Mouse (Mus musculus) forebrain, embryonic 10.5 days (tissue): ENCODE data around the gene AI661453. TPM values are rescaled to one million over a fixed set of nuclear protein-coding genes. Genes with fewer than 3 reads are reported as not detected.
"Not testable (repeated sequence)": the region's sequence is repeated elsewhere in the genome, so short reads cannot be mapped to it uniquely, and the experiment has no call there.

Experiments
- DNase-seq: peaks from one replicate; pipeline ENCODE4 v3.0.0-alpha.2; 2017; ENCODE audit warnings: low spot score; ENCODE audit errors: extremely low spot score
- H3K27ac ChIP-seq: fragments of 300-500 bp; sonication (generic); 2 replicates; pipeline ENCODE4 v1.5.1; 2016; ENCODE audit warnings: mild to moderate bottlenecking
- H3K27me3 ChIP-seq: fragments of 300-500 bp; sonication (generic); 2 replicates; pipeline ENCODE4 v1.6.1; 2016; ENCODE audit warnings: mild to moderate bottlenecking; ENCODE audit not compliant: poor library complexity, severe bottlenecking
- H3K36me3 ChIP-seq: fragments of 300-500 bp; sonication (generic); replicated peaks from 2 replicates; pipeline ENCODE4 v1.6.1; 2016; ENCODE audit warnings: mild to moderate bottlenecking, moderate library complexity
- H3K4me1 ChIP-seq: fragments of 300-500 bp; sonication (generic); 2 replicates; pipeline ENCODE4 v1.6.1; 2016
- H3K4me3 ChIP-seq: fragments of 300-500 bp; sonication (generic); 2 replicates; pipeline ENCODE4 v1.5.1; 2016; ENCODE audit warnings: mild to moderate bottlenecking, moderate library complexity
- H3K9me3 ChIP-seq: fragments of 300-500 bp; sonication (generic); 2 replicates; pipeline ENCODE4 v1.6.1; 2016; ENCODE audit warnings: mild to moderate bottlenecking, moderate library complexity
- WGBS: fragments of 180-500 bp; shearing (Covaris S2); methylation state at CpG from one replicate; pipeline ENCODE4 v1.1.7; 2016; 5-methylcytosine and 5-hydroxymethylcytosine counted together
- polyA plus RNA-seq: library from polyadenylated mRNA; unstranded; fragments of >200 nt; fragmentation: Nextera tagmentation; extraction: Ambion mirVana; gene quantifications from 2 replicates; pipeline ENCODE4 v1.2.1, GENCODE M21; 2016

AI661453 gene
- 0.22 and 0.37 TPM in 2 replicates for polyA plus RNA-seq

DNA sequence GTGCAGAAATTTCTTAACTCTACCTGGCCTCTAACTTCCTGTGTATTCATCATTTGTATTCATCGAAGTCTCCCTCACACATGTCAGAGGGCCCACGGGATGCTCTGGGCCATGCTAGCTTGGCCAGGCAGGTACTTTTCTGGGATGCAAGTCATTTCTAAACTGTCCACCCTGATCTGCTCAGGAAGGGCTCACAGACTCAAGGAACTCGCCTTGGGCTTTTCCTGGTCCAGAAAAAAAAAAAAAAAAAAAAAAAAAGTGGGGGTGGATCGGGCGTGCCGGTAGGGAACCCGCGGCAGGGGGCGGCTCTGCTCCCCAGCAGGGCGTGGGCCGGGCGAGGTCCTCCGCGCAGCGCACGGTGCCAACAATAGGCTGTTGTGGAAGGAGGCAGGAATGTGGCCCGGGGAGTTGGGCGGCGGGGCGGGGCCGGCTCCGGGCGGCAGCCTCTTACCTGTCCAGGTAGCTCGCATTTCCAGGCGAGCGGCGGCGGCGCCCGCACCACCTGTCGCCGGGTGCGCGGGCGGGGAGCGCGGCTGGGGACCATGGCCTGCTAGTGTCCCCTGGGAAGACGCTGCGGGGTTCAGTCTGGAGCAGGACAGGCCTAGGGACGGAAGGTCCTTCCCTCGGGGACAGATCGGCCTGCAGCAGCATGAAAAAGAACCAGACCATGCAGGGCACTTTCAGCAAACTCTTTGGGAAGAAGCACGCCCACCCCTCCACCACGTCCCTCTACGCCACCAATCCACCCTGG, at the start of gene AI661453:
Gene AI661453, plus strand, starts transcription at position 460 of the 751 bp plus-strand sequence.
- DNase-seq, result no peak
- Histone ChIP-seq H3K4me3 (peak within 1 kb of the TSS; percentile 53), H3K36me3 (no peaks in the 10 kb centered on the region), H3K27ac (peak within 1 kb of the TSS; percentile 48; the same call in 1 of the 2 replicates), H3K4me1 (peaks cover 38% of the 10 kb centered on the region), H3K27me3 (peaks cover 73% of the 10 kb centered on the region), H3K9me3 (no peaks in the 10 kb centered on the region)
- WGBS, result 1% methylated on average over 45 of the region's 45 CpGs

GRCm38 (mm10) chr17:47386649-47387048, 49.8 kb upstream of the AI661453 start:
- DNase-seq, result no peak
- Histone ChIP-seq H3K36me3 (peaks cover 7% of the 10 kb centered on the region; the same call in 1 of the 2 replicates), H3K4me3 (no peak overlapping the region), H3K27me3 (peaks cover 9% of the 10 kb centered on the region), H3K9me3 (peaks cover 6% of the 10 kb centered on the region), H3K4me1 (peaks cover 23% of the 10 kb centered on the region), H3K27ac (no peak overlapping the region)
- 65% methylated on average over 4 of the region's 4 CpGs for WGBS

DNA sequence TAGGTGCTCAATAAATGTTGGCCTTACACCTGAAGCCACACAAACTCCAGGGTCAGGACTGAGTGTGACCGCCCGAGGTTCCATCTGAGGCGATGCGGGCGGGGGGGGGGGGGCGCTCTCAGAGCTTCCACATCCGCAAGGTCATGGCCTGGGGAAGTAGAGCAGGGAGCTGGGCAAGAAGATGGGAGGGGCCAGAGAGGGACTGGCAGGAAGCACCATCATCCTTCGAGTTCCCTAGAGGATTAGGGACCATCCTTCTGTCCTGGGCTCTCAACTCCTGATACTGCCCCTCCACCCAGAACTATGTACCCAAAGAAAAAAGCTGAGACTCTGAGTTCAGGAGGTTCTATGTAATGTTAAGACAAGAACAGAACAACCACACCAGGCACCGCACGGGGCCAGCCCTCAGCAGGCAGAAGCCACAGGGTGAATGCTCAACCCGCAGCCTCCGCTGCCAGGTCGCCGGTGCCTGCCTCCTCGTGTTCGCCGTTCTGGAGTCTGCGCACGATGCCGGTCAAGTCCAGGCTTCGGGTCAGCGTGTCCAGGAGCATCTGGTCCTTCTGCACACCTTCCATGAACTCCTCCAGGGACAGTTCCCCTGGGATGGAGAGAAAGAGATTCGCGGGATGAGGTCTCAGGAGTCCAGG, 42.1 kb upstream of the AI661453 start:
- no peaks in the 10 kb centered on the region for H3K36me3 ChIP-seq
- H3K27me3 ChIP-seq, result peaks cover 79% of the 10 kb centered on the region
- 0 out of 2 replicates have a peak overlapping the region, but pooled peaks have one; percentile 6 for H3K27ac ChIP-seq
- H3K4me1 ChIP-seq, result peaks cover 20% of the 10 kb centered on the region
- H3K4me3 ChIP-seq, result peak overlapping the region; percentile 38
- DNase-seq, result no peak
- 29% methylated on average over 24 of the region's 24 CpGs for WGBS
- H3K9me3 ChIP-seq, result 0 out of 2 replicates have a peak, but pooled peaks cover 4% of the 10 kb centered on the region

- peaks cover 25% of the 10 kb centered on the region for H3K4me1 ChIP-seq
- WGBS, result 4% methylated on average over 20 of the region's 20 CpGs
- no peaks in the 10 kb centered on the region for H3K36me3 ChIP-seq
- DNase-seq, result peak; percentile 44
- 0 out of 2 replicates have a peak, but pooled peaks cover 4% of the 10 kb centered on the region for H3K9me3 ChIP-seq
- H3K4me3 ChIP-seq, result peak overlapping the region; percentile 38
- no peak overlapping the region for H3K27ac ChIP-seq
- H3K27me3 ChIP-seq, result peaks cover 90% of the 10 kb centered on the region
These were observed 41.0 kb upstream of the AI661453 start for GRCm38 (mm10) chr17:47395376-47395913.

DNA sequence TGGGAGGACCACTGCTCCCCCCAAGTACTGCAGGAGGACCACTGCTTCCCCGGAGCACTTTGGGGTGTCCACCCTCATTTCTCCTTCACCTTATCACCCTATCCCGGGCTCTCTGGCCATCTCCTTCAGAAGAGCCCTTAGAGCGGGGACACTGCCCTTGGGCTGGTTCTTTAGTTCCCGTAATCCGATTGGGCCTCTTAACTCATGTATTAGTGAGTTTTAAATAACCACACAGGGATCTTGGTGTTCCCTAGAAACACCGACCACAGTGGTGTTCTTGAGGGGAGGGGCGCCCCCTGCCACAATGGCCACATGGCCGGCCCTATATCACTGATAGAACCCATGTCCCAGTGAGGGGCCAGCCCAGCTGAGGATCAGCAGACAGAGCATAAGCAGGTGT, 37.3 kb upstream of the AI661453 start:
- no peaks in the 10 kb centered on the region for H3K9me3 ChIP-seq
- no peak overlapping the region for H3K4me3 ChIP-seq
- H3K4me1 ChIP-seq, result peaks cover 30% of the 10 kb centered on the region
- H3K27me3 ChIP-seq, result peaks cover 86% of the 10 kb centered on the region
- DNase-seq, result no peak
- no peak overlapping the region for H3K27ac ChIP-seq
- 89% methylated on average over 8 of the region's 8 CpGs for WGBS
- no peaks in the 10 kb centered on the region for H3K36me3 ChIP-seq

GRCm38 (mm10) chr17:47400451-47400850, 36.0 kb upstream of the AI661453 start, which contains the start of gene Guca1a:
Guca1a (minus strand) TSS chr17:47400584.
- Histone ChIP-seq H3K27ac (no peak within 1 kb of the TSS), H3K27me3 (peaks cover 86% of the 10 kb centered on the region), H3K9me3 (no peaks in the 10 kb centered on the region), H3K36me3 (no peaks in the 10 kb centered on the region), H3K4me3 (no peak within 1 kb of the TSS), H3K4me1 (peaks cover 17% of the 10 kb centered on the region)
- WGBS, result 14% methylated on average over 10 of the region's 10 CpGs
- no peak for DNase-seq

GRCm38 (mm10) chr17:47407717-47408557, 28.5 kb upstream of the AI661453 start:
- Histone ChIP-seq H3K36me3 (no peaks in the 10 kb centered on the region), H3K4me1 (peaks cover 6% of the 10 kb centered on the region), H3K4me3 (no peak overlapping the region), H3K27ac (no peak overlapping the region), H3K9me3 (no peaks in the 10 kb centered on the region), H3K27me3 (peaks cover 95% of the 10 kb centered on the region)
- 67% methylated on average over 10 of the region's 10 CpGs for WGBS
- DNase-seq, result no peak

DNA sequence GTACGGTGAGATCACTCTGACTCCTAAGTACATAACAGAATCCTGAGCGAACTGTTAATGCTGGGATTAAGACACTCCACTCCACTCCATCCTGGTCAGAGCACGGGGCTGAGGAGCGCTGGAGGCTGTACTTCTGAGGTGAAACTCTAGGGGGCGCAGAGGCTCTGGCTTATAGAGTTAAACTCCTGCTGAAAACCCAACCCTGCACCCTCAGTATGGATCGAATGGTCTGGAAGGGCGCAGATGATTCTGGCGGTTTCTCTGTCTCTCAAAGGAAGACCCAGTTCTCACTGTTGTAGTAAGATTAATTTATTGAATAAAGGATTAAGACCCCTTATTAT, 27.9 kb upstream of the AI661453 start:
- Histone ChIP-seq H3K27me3 (peaks cover 95% of the 10 kb centered on the region), H3K4me3 (no peak overlapping the region), H3K4me1 (peaks cover 6% of the 10 kb centered on the region), H3K36me3 (no peaks in the 10 kb centered on the region), H3K9me3 (no peaks in the 10 kb centered on the region), H3K27ac (no peak overlapping the region)
- peak; percentile 62 for DNase-seq
- WGBS, result 22% methylated on average over 8 of the region's 8 CpGs

DNA sequence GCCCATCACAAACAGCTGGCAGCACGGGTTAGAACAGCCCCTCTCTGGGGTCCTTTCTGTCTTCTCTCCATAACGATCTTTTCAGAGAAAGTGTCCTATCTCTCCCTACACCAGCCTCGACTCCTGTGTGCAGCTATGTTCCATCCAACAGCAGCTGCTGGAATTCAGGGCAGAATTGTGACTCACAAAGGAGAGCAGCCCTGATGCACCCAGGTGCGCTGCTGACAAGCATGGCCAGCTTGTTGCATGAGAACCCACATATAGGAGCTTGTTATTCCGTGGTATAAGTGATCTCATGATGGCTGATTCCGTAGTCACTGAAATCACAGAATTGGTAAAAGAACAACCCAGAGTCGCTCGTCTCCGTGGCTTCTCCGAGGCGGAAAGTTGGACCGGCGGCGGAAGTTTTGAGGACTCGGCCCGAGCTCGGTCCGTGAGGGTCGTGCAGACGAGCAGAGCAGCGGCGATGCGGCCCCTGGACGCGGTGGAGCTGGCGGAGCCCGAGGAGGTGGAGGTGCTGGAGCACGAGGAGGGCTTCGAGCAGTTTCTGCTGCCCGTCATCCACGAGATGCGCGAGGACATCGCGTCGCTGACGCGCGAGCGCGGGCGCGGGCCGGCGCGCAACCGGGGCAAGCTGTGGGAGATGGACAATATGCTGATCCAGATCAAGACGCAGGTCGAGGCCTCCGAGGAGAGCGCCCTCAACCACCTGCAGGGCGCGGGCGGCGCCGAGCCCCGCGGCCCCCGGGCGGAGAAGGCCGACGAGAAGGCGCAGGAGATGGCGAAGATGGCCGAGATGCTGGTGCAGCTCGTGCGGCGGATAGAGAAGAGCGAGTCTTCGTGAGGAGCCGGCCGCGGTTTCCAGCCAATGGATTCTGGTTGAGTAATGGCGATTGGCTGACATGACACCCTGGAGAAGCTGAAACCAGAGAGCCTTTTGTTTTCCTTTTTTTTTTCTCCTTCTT, 26.2 kb upstream of the AI661453 start:
- H3K27ac ChIP-seq, H3K9me3 ChIP-seq, H3K4me1 ChIP-seq, H3K36me3 ChIP-seq: not testable (repeated sequence)
- 4% methylated on average over 74 of the region's 74 CpGs for WGBS
- peaks cover 91% of the 10 kb centered on the region for H3K27me3 ChIP-seq
- DNase-seq, result peak; percentile 20
- peak overlapping the region; percentile 49 for H3K4me3 ChIP-seq

GRCm38 (mm10) chr17:47420195-47420594, 16.2 kb upstream of the AI661453 start:
- Histone ChIP-seq H3K27ac (no peak overlapping the region), H3K36me3 (no peaks in the 10 kb centered on the region), H3K4me1 (no peaks in the 10 kb centered on the region), H3K27me3 (peaks cover 4% of the 10 kb centered on the region; the same call in 1 of the 2 replicates), H3K4me3 (no peak overlapping the region), H3K9me3 (no peaks in the 10 kb centered on the region)
- WGBS, result 64% methylated on average over 2 of the region's 2 CpGs
- no peak for DNase-seq

DNA sequence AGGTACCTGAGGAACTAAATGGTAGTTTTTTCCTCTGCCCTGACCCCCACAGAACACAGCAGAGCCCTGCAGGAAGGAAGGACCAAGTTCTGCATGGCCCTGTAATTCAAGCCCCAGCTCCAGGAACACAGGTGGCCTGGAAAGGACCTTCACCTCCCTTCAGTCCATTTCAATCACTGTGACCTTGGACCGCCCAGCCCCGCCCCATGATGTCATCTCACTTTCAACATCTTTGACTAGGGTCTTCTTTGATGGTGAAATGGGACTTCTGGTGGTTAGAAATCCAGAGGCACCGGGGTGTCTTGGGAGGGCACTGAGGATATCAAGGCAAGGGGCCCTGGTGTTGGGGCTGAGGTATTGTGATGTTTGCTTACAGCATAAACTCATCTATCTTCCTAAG, 14.8 kb upstream of the AI661453 start:
- 80% methylated on average over 3 of the region's 3 CpGs for WGBS

More for the DNA sequence above, 14.8 kb upstream of the AI661453 start:
- H3K4me3 ChIP-seq, result no peak overlapping the region
- no peaks in the 10 kb centered on the region for H3K9me3 ChIP-seq
- H3K27ac ChIP-seq, result no peak overlapping the region
- no peaks in the 10 kb centered on the region for H3K36me3 ChIP-seq
- peaks cover 4% of the 10 kb centered on the region; the same call in 1 of the 2 replicates for H3K27me3 ChIP-seq
- H3K4me1 ChIP-seq, result no peaks in the 10 kb centered on the region
- no peak for DNase-seq
